Mouse (Mus musculus): ENCODE measurements around the gene Ssr4. TPM values are rescaled to one million over a fixed set of nuclear protein-coding genes. Genes with fewer than 3 reads are reported as not detected.

The Ssr4 gene
- polyA plus RNA-seq, 1 experiment from 2014 or later: 277 TPM

GRCm38 (mm10) chrX:73824185-73825151, 37.6 kb downstream of the Ssr4 start, which contains the start of gene Pdzd4:
Pdzd4 (minus strand) TSS chrX:73824969.
- DNase-seq (ENCODE audit: low spot score): peak; percentile 81
- 20% methylated on average over 18 of the region's 84 CpGs for WGBS
- Histone ChIP-seq H3K27me3 (replicated peaks; ENCODE audit: control insufficient read depth, insufficient read depth, low read length) (no peaks in the 10 kb centered on the region), H3K9ac (ENCODE audit: low read depth, low read length) (peak within 1 kb of the TSS; percentile 78), H3K4me1 (ENCODE audit: control insufficient read depth, insufficient read depth, low read length) (no peaks in the 10 kb centered on the region), H3K9me3 (ENCODE audit: control insufficient read depth, low read length) (no peaks in the 10 kb centered on the region), H3K36me3 (ENCODE audit: control insufficient read depth, insufficient read depth, low read length) (no peaks in the 10 kb centered on the region), H3K4me2 (ENCODE audit: low read depth, low read length) (peak within 1 kb of the TSS; percentile 65), H3K27ac (replicated peaks; ENCODE audit: low read depth, low read length) (peak within 1 kb of the TSS; percentile 70), H3K4me3 (ENCODE audit: low read depth, low read length) (peak within 1 kb of the TSS; percentile 64)
- peak; percentile 93 for ATAC-seq (ENCODE audit: low read depth)

GRCm38 (mm10) chrX:73835731-73836130, 48.9 kb downstream of the Ssr4 start:
- no peak overlapping the region for H3K27ac ChIP-seq (replicated peaks; ENCODE audit: low read depth, low read length)
- no peaks in the 10 kb centered on the region for H3K9me3 ChIP-seq (ENCODE audit: control insufficient read depth, low read length)
- H3K4me2 ChIP-seq (ENCODE audit: low read depth, low read length): no peak overlapping the region
- no peaks in the 10 kb centered on the region for H3K4me1 ChIP-seq (ENCODE audit: control insufficient read depth, insufficient read depth, low read length)
- H3K4me3 ChIP-seq (ENCODE audit: low read depth, low read length): no peak overlapping the region
- WGBS: 100% methylated on average over 1 of the region's 1 CpGs
- no peaks in the 10 kb centered on the region for H3K36me3 ChIP-seq (ENCODE audit: control insufficient read depth, insufficient read depth, low read length)
- no peaks in the 10 kb centered on the region for H3K27me3 ChIP-seq (replicated peaks; ENCODE audit: control insufficient read depth, insufficient read depth, low read length)
- DNase-seq (ENCODE audit: low spot score) (no peak), ATAC-seq (ENCODE audit: low read depth) (no peak)
- no peak overlapping the region for H3K9ac ChIP-seq (ENCODE audit: low read depth, low read length)

DNA sequence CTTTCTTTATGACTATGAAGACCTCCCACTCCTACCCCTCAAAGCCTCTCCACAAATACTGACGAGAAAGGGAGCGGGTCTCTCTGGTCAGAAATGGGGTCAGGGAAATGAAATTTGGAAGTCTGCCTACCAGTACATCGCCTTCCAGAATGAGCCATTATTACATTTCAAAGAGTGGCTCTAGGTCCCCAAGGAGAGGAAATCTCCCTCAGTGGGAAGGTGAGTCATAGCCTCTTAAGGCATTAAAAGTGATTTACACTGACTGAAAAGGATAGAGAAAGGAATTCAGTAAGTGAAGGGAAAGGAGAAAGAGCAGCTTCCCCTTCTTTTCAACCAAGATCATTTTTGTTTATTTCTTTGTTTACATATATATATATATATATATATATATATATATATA, 49.9 kb downstream of the Ssr4 start:
- WGBS: 70% methylated on average over 3 of the region's 3 CpGs
- Histone ChIP-seq H3K36me3 (ENCODE audit: control insufficient read depth, insufficient read depth, low read length) (no peaks in the 10 kb centered on the region), H3K27ac (replicated peaks; ENCODE audit: low read depth, low read length) (no peak overlapping the region), H3K4me1 (ENCODE audit: control insufficient read depth, insufficient read depth, low read length) (no peaks in the 10 kb centered on the region), H3K4me2 (ENCODE audit: low read depth, low read length) (no peak overlapping the region), H3K9ac (ENCODE audit: low read depth, low read length) (no peak overlapping the region), H3K27me3 (replicated peaks; ENCODE audit: control insufficient read depth, insufficient read depth, low read length) (no peaks in the 10 kb centered on the region), H3K4me3 (ENCODE audit: low read depth, low read length) (no peak overlapping the region), H3K9me3 (ENCODE audit: control insufficient read depth, low read length) (no peaks in the 10 kb centered on the region)
- ATAC-seq (ENCODE audit: low read depth) (no peak), DNase-seq (ENCODE audit: low spot score) (no peak)

Other genes starting within 250 kb of the Ssr4 start
- 1.6 and 2.2 TPM in 2 replicates for gene Dusp9, start 147.6 kb upstream of the Ssr4 start, polyA plus RNA-seq (2014; fragmentation: Nextera tagmentation; extraction: Ambion mirVana)
- 16.6 and 19.9 TPM in 2 replicates for gene Pnck, start 126.9 kb upstream of the Ssr4 start, polyA plus RNA-seq (2014; fragmentation: Nextera tagmentation; extraction: Ambion mirVana)
- 8.8 and 10.1 TPM in 2 replicates for gene Slc6a8, start 113.9 kb upstream of the Ssr4 start, polyA plus RNA-seq (2014; fragmentation: Nextera tagmentation; extraction: Ambion mirVana)
- gene Bcap31, start 70.9 kb upstream of the Ssr4 start, polyA plus RNA-seq (2014; fragmentation: Nextera tagmentation; extraction: Ambion mirVana): 240 and 244 TPM in 2 replicates
- gene Abcd1, start 70.4 kb upstream of the Ssr4 start, polyA plus RNA-seq (2014; fragmentation: Nextera tagmentation; extraction: Ambion mirVana): 14.7 and 15.7 TPM in 2 replicates
- gene Plxnb3, start 29.9 kb upstream of the Ssr4 start, polyA plus RNA-seq (2014; fragmentation: Nextera tagmentation; extraction: Ambion mirVana): 0.90 and 1.1 TPM in 2 replicates
- gene Srpk3, start 12.6 kb upstream of the Ssr4 start, polyA plus RNA-seq (2014; fragmentation: Nextera tagmentation; extraction: Ambion mirVana): 54.6 and 63.2 TPM in 2 replicates
- 193 and 211 TPM in 2 replicates for gene Idh3g, start 131 bp upstream of the Ssr4 start, polyA plus RNA-seq (2014; fragmentation: Nextera tagmentation; extraction: Ambion mirVana)
- 1.1 and 1.8 TPM in 2 replicates for gene Pdzd4, start 37.9 kb downstream of the Ssr4 start, polyA plus RNA-seq (2014; fragmentation: Nextera tagmentation; extraction: Ambion mirVana)
- 0.14 TPM in 1 of 2 replicates, not detected in the other for gene Avpr2, start 105.1 kb downstream of the Ssr4 start, polyA plus RNA-seq (2014; fragmentation: Nextera tagmentation; extraction: Ambion mirVana)
- 9.7 and 10.2 TPM in 2 replicates for gene L1cam, start 109.1 kb downstream of the Ssr4 start, polyA plus RNA-seq (2014; fragmentation: Nextera tagmentation; extraction: Ambion mirVana)
- 2.3 and 4.5 TPM in 2 replicates for gene Arhgap4, start 134.8 kb downstream of the Ssr4 start, polyA plus RNA-seq (2014; fragmentation: Nextera tagmentation; extraction: Ambion mirVana)
- 102 and 110 TPM in 2 replicates for gene Naa10, start 134.9 kb downstream of the Ssr4 start, polyA plus RNA-seq (2014; fragmentation: Nextera tagmentation; extraction: Ambion mirVana)
- gene Renbp, start 143.8 kb downstream of the Ssr4 start, polyA plus RNA-seq (2014; fragmentation: Nextera tagmentation; extraction: Ambion mirVana): 36.1 and 38.1 TPM in 2 replicates
- gene Hcfc1, start 179.3 kb downstream of the Ssr4 start, polyA plus RNA-seq (2014; fragmentation: Nextera tagmentation; extraction: Ambion mirVana): 60.2 and 63.6 TPM in 2 replicates
- 43.3 and 48.2 TPM in 2 replicates for gene Irak1, start 236.9 kb downstream of the Ssr4 start, polyA plus RNA-seq (2014; fragmentation: Nextera tagmentation; extraction: Ambion mirVana)

All from embryonic facial prominence, embryonic 14.5 days (tissue).